Mouse (Mus musculus) midbrain, embryonic 11.5 days (tissue): Measurements from ENCODE around the gene Colq. TPM values are rescaled to one million over a fixed set of nuclear protein-coding genes. Genes with fewer than 3 reads are reported as not detected.

Experiments
- ATAC-seq: fragments of 200-750 bp; cut with Nextera tagmentation; 2 replicates; pipeline ENCODE4 v1.8.0; 2017; ENCODE audit warnings: moderate TSS enrichment, moderate library complexity; ENCODE audit not compliant: low FRiP score
- DNase-seq: peaks from one replicate; pipeline ENCODE4 v3.0.0; 2015; ENCODE audit warnings: low spot score; ENCODE audit errors: missing footprints
- H3K27ac ChIP-seq: fragments of 300-500 bp; sonication (generic); 2 replicates; pipeline ENCODE4 v1.5.1; 2014; ENCODE audit warnings: low read depth, low read length
- H3K27me3 ChIP-seq: fragments of 300-500 bp; sonication (generic); 2 replicates; pipeline ENCODE4 v1.6.1; 2014; ENCODE audit warnings: mild to moderate bottlenecking, low read length, moderate library complexity, mixed read lengths; ENCODE audit not compliant: control insufficient read depth, insufficient read depth
- H3K36me3 ChIP-seq: fragments of 300-500 bp; sonication (generic); 2 replicates; pipeline ENCODE4 v1.6.1; 2014; ENCODE audit warnings: mild to moderate bottlenecking, low read length, moderate library complexity, mixed read lengths; ENCODE audit not compliant: control insufficient read depth, insufficient read depth
- H3K4me1 ChIP-seq: fragments of 300-500 bp; sonication (generic); 2 replicates; pipeline ENCODE4 v1.6.1; 2014; ENCODE audit warnings: low read length; ENCODE audit not compliant: control insufficient read depth, insufficient read depth
- H3K4me2 ChIP-seq: fragments of 300-500 bp; sonication (generic); 2 replicates; pipeline ENCODE4 v1.6.1; 2014; ENCODE audit warnings: mild to moderate bottlenecking, moderate library complexity
- H3K4me3 ChIP-seq: fragments of 300-500 bp; sonication (generic); 2 replicates; pipeline ENCODE4 v1.5.1; 2014; ENCODE audit warnings: low read depth, low read length
- H3K9ac ChIP-seq: fragments of 300-500 bp; sonication (generic); 2 replicates; pipeline ENCODE4 v1.6.1; 2014; ENCODE audit warnings: low read length
- H3K9me3 ChIP-seq: fragments of 300-500 bp; sonication (generic); 2 replicates; pipeline ENCODE4 v1.6.1; 2016; ENCODE audit warnings: low read length; ENCODE audit not compliant: control insufficient read depth
- WGBS: fragments of 180-500 bp; shearing (Covaris S2); extraction: QIAGEN DNeasy Blood & Tissue Kit; methylation state at CpG from one replicate; pipeline ENCODE4 v1.1.7; 2014; 5-methylcytosine and 5-hydroxymethylcytosine counted together
- polyA plus RNA-seq: library from polyadenylated mRNA; unstranded; fragments of >200 nt; fragmentation: Nextera tagmentation; extraction: Ambion mirVana; gene quantifications from 2 replicates; pipeline ENCODE4 v1.2.1, GENCODE M21; 2014

The Colq gene
- polyA plus RNA-seq, 1 experiment from 2014 or later = 0.04 TPM

DNA sequence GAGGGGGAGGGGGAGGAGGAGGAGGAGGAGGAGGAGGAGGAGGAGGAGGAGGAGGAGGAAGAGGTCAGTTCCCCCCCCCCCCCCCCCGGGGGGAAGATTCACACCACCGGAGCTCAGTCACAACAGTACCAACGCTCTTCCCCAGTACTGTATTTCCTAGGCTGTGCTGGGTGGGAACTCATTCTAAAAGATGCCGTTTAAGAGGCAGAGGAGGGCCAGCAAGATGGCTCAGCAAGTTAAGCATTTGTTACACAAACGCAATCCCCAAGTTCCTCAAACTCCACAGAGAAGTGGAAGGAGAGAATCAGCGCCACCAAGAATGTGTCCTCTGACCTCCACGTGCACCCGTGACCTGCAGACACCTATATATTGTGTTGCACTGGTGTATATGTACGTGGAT is 8.1 kb downstream of the Colq start:
- Histone ChIP-seq H3K36me3 (no peaks in the 10 kb centered on the region), H3K9me3 (no peaks in the 10 kb centered on the region), H3K4me2 (no peak overlapping the region), H3K4me1 (no peaks in the 10 kb centered on the region), H3K9ac (no peak overlapping the region), H3K27ac (no peak overlapping the region), H3K4me3 (no peak overlapping the region), H3K27me3 (no peaks in the 10 kb centered on the region)
- DNase-seq (no peak), ATAC-seq (no peak)
- WGBS = 90% methylated on average over 8 of the region's 9 CpGs

- WGBS = 78% methylated on average over 9 of the region's 9 CpGs
- Histone ChIP-seq H3K27ac (no peak overlapping the region), H3K4me3 (no peak overlapping the region), H3K4me2 (no peak overlapping the region), H3K9me3 (no peaks in the 10 kb centered on the region), H3K9ac (no peak overlapping the region), H3K36me3 (no peaks in the 10 kb centered on the region), H3K4me1 (no peaks in the 10 kb centered on the region), H3K27me3 (no peaks in the 10 kb centered on the region)
- DNase-seq = no peak
- no peak for ATAC-seq
Observed at GRCm38 (mm10) chr14:31577966-31578735, 13.0 kb downstream of the Colq start.

DNA sequence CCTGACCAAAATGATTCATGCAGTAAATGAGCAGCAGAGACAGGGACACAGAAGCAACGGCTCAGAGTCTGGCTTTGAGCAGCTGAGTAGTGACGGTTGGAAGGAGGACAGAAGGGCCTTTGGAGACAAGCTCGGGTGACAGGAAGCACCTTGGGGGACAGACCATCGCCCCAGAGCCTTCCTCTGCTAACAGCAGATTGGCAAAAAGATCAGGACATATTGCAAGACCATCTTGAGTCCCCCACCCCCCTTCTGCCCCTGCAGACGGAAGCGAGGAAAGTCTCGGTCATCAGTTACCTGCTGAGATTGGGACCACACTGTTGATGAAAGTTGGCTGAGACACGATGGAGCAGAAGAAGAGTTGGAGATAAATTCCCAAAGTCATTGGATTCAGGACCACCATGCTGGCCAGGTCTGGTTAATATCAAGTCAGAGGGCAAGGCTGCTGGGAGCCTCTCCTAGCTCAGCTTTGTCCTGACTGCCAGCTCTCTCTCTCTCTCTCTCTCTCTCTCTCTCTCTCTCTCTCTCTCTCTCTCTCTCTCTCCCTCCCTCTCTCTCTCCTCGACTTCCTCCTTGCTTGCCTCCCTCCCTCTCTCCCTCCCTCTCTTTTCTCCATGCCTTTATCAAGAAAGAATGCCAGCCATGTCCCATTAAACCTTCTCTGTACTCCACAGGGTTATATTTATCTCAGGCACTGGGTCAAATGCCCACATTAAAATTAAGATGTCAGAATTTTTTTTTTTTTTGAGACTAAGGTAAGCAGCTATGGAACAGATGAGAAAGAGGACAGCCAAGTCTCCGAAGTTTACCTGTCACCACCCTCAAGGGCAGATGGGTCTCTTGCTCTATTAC is 14.1 kb downstream of the Colq start:
- Histone ChIP-seq H3K36me3 (no peaks in the 10 kb centered on the region), H3K4me2 (no peak overlapping the region), H3K27ac (no peak overlapping the region), H3K9me3 (no peaks in the 10 kb centered on the region), H3K4me1 (no peaks in the 10 kb centered on the region), H3K4me3 (no peak overlapping the region), H3K9ac (no peak overlapping the region), H3K27me3 (no peaks in the 10 kb centered on the region)
- WGBS = 64% methylated on average over 10 of the region's 10 CpGs
- DNase-seq = no peak
- no peak for ATAC-seq

DNA sequence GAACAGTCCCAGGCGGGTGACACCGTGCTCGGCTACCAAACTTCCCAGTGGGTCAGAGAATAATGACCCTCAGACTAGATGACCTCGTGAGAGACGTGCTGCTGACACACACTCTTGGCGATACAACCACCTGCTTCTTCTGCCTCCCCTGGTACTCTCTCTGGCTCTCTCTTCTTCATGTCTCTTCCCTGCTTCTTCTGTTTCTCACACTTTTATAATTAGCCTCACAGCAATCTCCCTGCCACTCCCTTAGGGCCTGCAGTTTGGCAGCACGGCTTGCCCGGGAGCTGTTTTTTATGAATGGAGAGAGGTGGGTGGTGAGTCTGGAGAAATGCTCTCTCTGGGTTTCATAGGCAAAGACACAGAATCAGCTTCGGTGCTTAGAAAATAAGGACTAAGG is 15.3 kb downstream of the Colq start:
- DNase-seq = no peak
- H3K4me1 ChIP-seq = no peaks in the 10 kb centered on the region
- no peaks in the 10 kb centered on the region for H3K27me3 ChIP-seq
- WGBS = 91% methylated on average over 9 of the region's 9 CpGs
- ATAC-seq = no peak
- no peak overlapping the region for H3K4me2 ChIP-seq
- no peaks in the 10 kb centered on the region for H3K9me3 ChIP-seq
- H3K9ac ChIP-seq = no peak overlapping the region
- H3K4me3 ChIP-seq = no peak overlapping the region
- no peaks in the 10 kb centered on the region for H3K36me3 ChIP-seq
- H3K27ac ChIP-seq = no peak overlapping the region

GRCm38 (mm10) chr14:31574903-31575665 is 16.1 kb downstream of the Colq start:
- Histone ChIP-seq H3K4me3 (no peak overlapping the region), H3K4me1 (no peaks in the 10 kb centered on the region), H3K27ac (no peak overlapping the region), H3K9me3 (no peaks in the 10 kb centered on the region), H3K4me2 (no peak overlapping the region), H3K36me3 (no peaks in the 10 kb centered on the region), H3K27me3 (no peaks in the 10 kb centered on the region), H3K9ac (no peak overlapping the region)
- DNase-seq (no peak), ATAC-seq (no peak)
- WGBS = 90% methylated on average over 18 of the region's 18 CpGs

- no peak for DNase-seq
- no peak for ATAC-seq
- Histone ChIP-seq H3K27me3 (no peaks in the 10 kb centered on the region), H3K36me3 (no peaks in the 10 kb centered on the region), H3K27ac (no peak overlapping the region), H3K9ac (no peak overlapping the region), H3K4me2 (no peak overlapping the region), H3K9me3 (no peaks in the 10 kb centered on the region), H3K4me3 (no peak overlapping the region), H3K4me1 (no peaks in the 10 kb centered on the region)
- WGBS = 92% methylated on average over 9 of the region's 9 CpGs
Observed at GRCm38 (mm10) chr14:31572561-31573175, 18.5 kb downstream of the Colq start.

GRCm38 (mm10) chr14:31571419-31571818 is 19.7 kb downstream of the Colq start:
- H3K4me3 ChIP-seq = no peak overlapping the region
- WGBS = 87% methylated on average over 5 of the region's 5 CpGs
- H3K9ac ChIP-seq = no peak overlapping the region
- ATAC-seq = no peak
- H3K4me2 ChIP-seq = no peak overlapping the region
- H3K27ac ChIP-seq = no peak overlapping the region
- DNase-seq = no peak
- no peaks in the 10 kb centered on the region for H3K9me3 ChIP-seq
- H3K4me1 ChIP-seq = no peaks in the 10 kb centered on the region
- H3K27me3 ChIP-seq = no peaks in the 10 kb centered on the region
- H3K36me3 ChIP-seq = no peaks in the 10 kb centered on the region

DNA sequence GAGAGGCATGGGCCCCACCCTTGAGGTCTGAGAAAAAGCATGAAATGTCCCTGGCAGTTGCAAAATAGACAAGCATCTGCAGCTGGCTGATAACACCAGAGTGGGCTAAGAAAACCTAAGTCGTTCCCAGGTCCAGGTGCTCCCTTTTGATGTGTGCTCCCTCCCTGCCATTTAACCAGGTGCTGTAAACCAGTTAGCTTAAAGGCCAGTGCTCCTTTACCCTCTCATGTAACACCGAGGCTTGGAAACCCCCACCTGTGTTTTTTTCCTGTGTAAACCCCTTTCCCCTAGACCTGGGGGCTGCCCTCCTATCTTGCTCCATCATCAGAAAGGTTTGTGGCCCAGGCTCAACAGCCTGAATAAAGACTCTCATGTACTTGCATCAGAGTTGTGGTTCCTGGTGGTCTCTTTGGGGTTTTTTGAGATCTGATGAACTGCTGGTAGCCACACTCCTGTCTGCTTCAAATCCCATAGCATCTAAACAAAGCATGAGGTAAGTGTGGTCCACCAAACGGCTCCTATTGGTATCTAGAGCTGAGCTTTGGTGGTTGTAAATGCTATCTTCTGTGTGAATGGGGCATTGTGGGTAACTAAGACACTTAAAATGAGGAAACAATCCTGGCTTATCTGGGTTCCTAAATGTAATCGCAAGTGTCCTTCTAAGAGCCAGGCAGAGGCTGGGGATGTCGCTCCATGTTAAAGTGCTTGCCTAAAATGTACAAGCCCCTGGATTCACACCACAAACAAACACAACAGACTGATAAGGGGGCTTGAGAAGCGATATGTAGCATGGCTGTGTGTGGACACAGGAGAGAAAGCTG is 20.8 kb downstream of the Colq start:
- 84% methylated on average over 6 of the region's 6 CpGs for WGBS
- no peak overlapping the region for H3K4me2 ChIP-seq
- no peaks in the 10 kb centered on the region for H3K9me3 ChIP-seq
- no peak overlapping the region for H3K4me3 ChIP-seq
- H3K27ac ChIP-seq = no peak overlapping the region
- H3K36me3 ChIP-seq = no peaks in the 10 kb centered on the region
- ATAC-seq (no peak), DNase-seq (no peak)
- H3K9ac ChIP-seq = no peak overlapping the region
- H3K27me3 ChIP-seq = no peaks in the 10 kb centered on the region
- no peaks in the 10 kb centered on the region for H3K4me1 ChIP-seq
